Mouse (Mus musculus) limb, embryonic 14.5 days (tissue): ENCODE data around the gene Cstf2. TPM values are rescaled to one million over a fixed set of nuclear protein-coding genes. Genes with fewer than 3 reads are reported as not detected.

Source experiments
- ATAC-seq: fragments of 200-750 bp; cut with Nextera tagmentation; 2 replicates; pipeline ENCODE4 v1.8.0; 2017; ENCODE audit warnings: low read depth, moderate number of reproducible peaks, moderate TSS enrichment; ENCODE audit not compliant: low FRiP score
- DNase-seq: peaks from one replicate; pipeline ENCODE4 v3.0.0-alpha.2; 2015; ENCODE audit warnings: low spot score
- H3K27ac ChIP-seq: fragments of 300-500 bp; sonication (generic); replicated peaks from 2 replicates; pipeline ENCODE4 v1.5.1; 2014; ENCODE audit warnings: low read depth, mild to moderate bottlenecking, low read length, moderate library complexity, mixed read lengths
- H3K27me3 ChIP-seq: fragments of 300-500 bp; sonication (generic); 2 replicates; pipeline ENCODE4 v1.6.1; 2014; ENCODE audit warnings: low read length, mixed read lengths; ENCODE audit not compliant: control insufficient read depth, insufficient read depth
- H3K36me3 ChIP-seq: fragments of 300-500 bp; sonication (generic); 2 replicates; pipeline ENCODE4 v1.6.1; 2014; ENCODE audit warnings: mild to moderate bottlenecking, low read length, moderate library complexity, mixed read lengths; ENCODE audit not compliant: control insufficient read depth, insufficient read depth
- H3K4me1 ChIP-seq: fragments of 300-500 bp; sonication (generic); 2 replicates; pipeline ENCODE4 v1.6.1; 2014; ENCODE audit warnings: antibody characterized with exemption, low read length, mixed read lengths; ENCODE audit not compliant: control insufficient read depth, insufficient read depth
- H3K4me2 ChIP-seq: fragments of 300-500 bp; sonication (generic); replicated peaks from 2 replicates; pipeline ENCODE4 v1.6.1; 2014; ENCODE audit warnings: low read depth, mild to moderate bottlenecking, low read length, moderate library complexity; ENCODE audit not compliant: severe bottlenecking
- H3K4me3 ChIP-seq: fragments of 300-500 bp; sonication (generic); replicated peaks from 2 replicates; pipeline ENCODE4 v1.5.1; 2014; ENCODE audit warnings: low read length
- H3K9ac ChIP-seq: fragments of 300-500 bp; sonication (generic); 2 replicates; pipeline ENCODE4 v1.6.1; 2014; ENCODE audit warnings: mild to moderate bottlenecking, low read depth, low read length, moderate library complexity; ENCODE audit not compliant: severe bottlenecking
- H3K9me3 ChIP-seq: fragments of 300-500 bp; sonication (generic); 2 replicates; pipeline ENCODE4 v1.6.1; 2016; ENCODE audit warnings: low read length; ENCODE audit not compliant: control insufficient read depth
- POLR2A ChIP-seq: fragments of 200-500 bp; IDR thresholded peaks from 2 replicates; pipeline ENCODE4 v1.8.0; 2012; ENCODE audit warnings: inconsistent platforms, mild to moderate bottlenecking, moderate library complexity, borderline replicate concordance; ENCODE audit not compliant: insufficient read depth, insufficient read length; ENCODE audit errors: extremely low read depth
- WGBS: fragments of 180-500 bp; shearing (Covaris S2); extraction: QIAGEN DNeasy Blood & Tissue Kit; methylation state at CpG from one replicate; pipeline ENCODE4 v1.1.7; 2014; 5-methylcytosine and 5-hydroxymethylcytosine counted together
- polyA plus RNA-seq, 2 experiments: library from polyadenylated mRNA; depleted of rRNA in 1 of 2; stranded (reverse) in 1 of 2; unstranded in 1 of 2; fragments of >200 nt; fragmentation: Nextera tagmentation in 1 of 2; extraction: Ambion mirVana in 1 of 2; gene quantifications; 2 replicates each; pipeline versions ENCODE4 v1.2.1 to v1.2.3; 2012 to 2014

Gene Cstf2
- polyA plus RNA-seq, 2 experiments: 31.4 to 38.4 TPM

GRCm38 (mm10) chrX:134058040-134058875, 729 bp upstream of the Cstf2 start:
- H3K27me3 ChIP-seq: no peaks in the 10 kb centered on the region
- ATAC-seq (no peak), DNase-seq (no peak)
- peaks cover 8% of the 10 kb centered on the region; the same call in 1 of the 2 replicates for H3K36me3 ChIP-seq
- no peaks in the 10 kb centered on the region for H3K4me1 ChIP-seq
- peak overlapping the region; percentile 30 for H3K4me2 ChIP-seq
- no peaks in the 10 kb centered on the region for H3K9me3 ChIP-seq
- H3K27ac ChIP-seq: 0 out of 2 replicates have a peak overlapping the region, but pooled peaks have one; percentile 26
- no peak overlapping the region for H3K9ac ChIP-seq
- H3K4me3 ChIP-seq: peak overlapping the region; percentile 54
- WGBS: 73% methylated on average over 14 of the region's 14 CpGs
- no peak for TF ChIP-seq POLR2A

GRCm38 (mm10) chrX:134059764-134060163, 777 bp downstream of the Cstf2 start:
- ATAC-seq: no peak
- Histone ChIP-seq H3K27ac (peak overlapping the region; percentile 90), H3K9me3 (no peaks in the 10 kb centered on the region), H3K27me3 (no peaks in the 10 kb centered on the region), H3K4me2 (peak overlapping the region; percentile 43), H3K4me3 (peak overlapping the region; percentile 54), H3K4me1 (no peaks in the 10 kb centered on the region), H3K9ac (peak overlapping the region; percentile 72), H3K36me3 (peaks cover 8% of the 10 kb centered on the region; the same call in 1 of the 2 replicates)
- no peak for TF ChIP-seq POLR2A
- DNase-seq: peak; percentile 25
- 19% methylated on average over 10 of the region's 10 CpGs for WGBS

- no peak for ATAC-seq
- no peak for DNase-seq
- TF ChIP-seq POLR2A: no peak
- H3K27me3 ChIP-seq: no peaks in the 10 kb centered on the region
- no peak overlapping the region for H3K4me2 ChIP-seq
- H3K36me3 ChIP-seq: peaks cover 4% of the 10 kb centered on the region; the same call in 1 of the 2 replicates
- no peak overlapping the region for H3K4me3 ChIP-seq
- no peaks in the 10 kb centered on the region for H3K4me1 ChIP-seq
- 88% methylated on average over 1 of the region's 1 CpGs for WGBS
- H3K9ac ChIP-seq: no peak overlapping the region
- no peak overlapping the region for H3K27ac ChIP-seq
- H3K9me3 ChIP-seq: no peaks in the 10 kb centered on the region
These were observed 26.5 kb downstream of the Cstf2 start for GRCm38 (mm10) chrX:134085453-134085852.

- Histone ChIP-seq H3K27ac (no peak overlapping the region), H3K27me3 (no peaks in the 10 kb centered on the region), H3K4me2 (no peak overlapping the region), H3K4me3 (no peak overlapping the region), H3K9me3 (no peaks in the 10 kb centered on the region), H3K36me3 (no peaks in the 10 kb centered on the region), H3K4me1 (no peaks in the 10 kb centered on the region), H3K9ac (no peak overlapping the region)
- WGBS: 92% methylated on average over 2 of the region's 2 CpGs
- DNase-seq (no peak), ATAC-seq (no peak)
- no peak for TF ChIP-seq POLR2A
These were observed 43.7 kb downstream of the Cstf2 start for GRCm38 (mm10) chrX:134102641-134103040.

- ATAC-seq: no peak
- TF ChIP-seq POLR2A: no peak
- no peak overlapping the region for H3K4me3 ChIP-seq
- no peaks in the 10 kb centered on the region for H3K4me1 ChIP-seq
- WGBS: 79% methylated on average over 3 of the region's 3 CpGs
- H3K27me3 ChIP-seq: no peaks in the 10 kb centered on the region
- no peak overlapping the region for H3K4me2 ChIP-seq
- no peak for DNase-seq
- no peaks in the 10 kb centered on the region for H3K36me3 ChIP-seq
- H3K27ac ChIP-seq: no peak overlapping the region
- H3K9ac ChIP-seq: no peak overlapping the region
- no peaks in the 10 kb centered on the region for H3K9me3 ChIP-seq
These were observed 52.8 kb downstream of the Cstf2 start for GRCm38 (mm10) chrX:134111767-134112166.

GRCm38 (mm10) chrX:134116417-134116816, 57.4 kb downstream of the Cstf2 start:
- Histone ChIP-seq H3K4me1 (no peaks in the 10 kb centered on the region), H3K9me3 (no peaks in the 10 kb centered on the region), H3K36me3 (no peaks in the 10 kb centered on the region), H3K4me3 (no peak overlapping the region), H3K27me3 (no peaks in the 10 kb centered on the region), H3K4me2 (no peak overlapping the region), H3K27ac (no peak overlapping the region), H3K9ac (no peak overlapping the region)
- TF ChIP-seq POLR2A: no peak
- DNase-seq (no peak), ATAC-seq (no peak)
- WGBS: 72% methylated on average over 3 of the region's 3 CpGs
